Mouse (Mus musculus) thymus, adult 2 months (tissue): Measurements from ENCODE around the gene Noct. TPM values are rescaled to one million over a fixed set of nuclear protein-coding genes. Genes with fewer than 3 reads are reported as not detected.

Experiments
- DNase-seq: peaks from one replicate; pipeline ENCODE4 v3.0.0; 2021
- H3K27ac ChIP-seq: fragments of 200-500 bp; 2 replicates; pipeline ENCODE4 v1.5.1; 2012; ENCODE audit warnings: low read length, control low read depth; ENCODE audit not compliant: control insufficient read depth, insufficient read depth
- H3K27me3 ChIP-seq: fragments of 200-500 bp; 2 replicates; pipeline ENCODE4 v1.6.1; 2012; ENCODE audit warnings: mild to moderate bottlenecking, low read length, moderate library complexity, mixed read lengths; ENCODE audit not compliant: control insufficient read depth, insufficient read depth
- H3K36me3 ChIP-seq: fragments of 200-500 bp; 2 replicates; pipeline ENCODE4 v1.6.1; 2012; ENCODE audit warnings: mild to moderate bottlenecking, low read length, moderate library complexity; ENCODE audit not compliant: control insufficient read depth, insufficient read depth
- H3K4me1 ChIP-seq: fragments of 200-500 bp; replicated peaks from 2 replicates; pipeline ENCODE4 v1.6.1; 2012; ENCODE audit warnings: low read length; ENCODE audit not compliant: control insufficient read depth, insufficient read depth
- H3K4me3 ChIP-seq: fragments of 200-500 bp; 2 replicates; pipeline ENCODE4 v1.5.1; 2012; ENCODE audit warnings: mild to moderate bottlenecking, low read length, control low read depth, moderate library complexity; ENCODE audit not compliant: control insufficient read depth, insufficient read depth
- CTCF ChIP-seq: fragments of 200-500 bp; IDR thresholded peaks from 2 replicates; pipeline ENCODE4 v1.5.1; 2012; ENCODE audit warnings: mild to moderate bottlenecking, control low read depth, low read length, moderate library complexity, borderline replicate concordance; ENCODE audit not compliant: control insufficient read depth, poor library complexity, insufficient read depth; ENCODE audit errors: extremely low read depth
- POLR2A ChIP-seq: fragments of 200-500 bp; IDR thresholded peaks from 2 replicates; pipeline ENCODE4 v1.6.1; 2012; ENCODE audit warnings: mild to moderate bottlenecking, low read length, control low read depth, moderate library complexity; ENCODE audit not compliant: control insufficient read depth, poor library complexity, insufficient read depth; ENCODE audit errors: extremely low read depth
- WGBS: fragments of 180-500 bp; shearing (Covaris S2); methylation state at CpG from one replicate; pipeline ENCODE4 v1.1.7; 2018; 5-methylcytosine and 5-hydroxymethylcytosine counted together
- polyA plus RNA-seq: library from polyadenylated mRNA; depleted of rRNA; stranded (reverse); fragments of >200 nt; gene quantifications from 2 replicates; pipeline ENCODE4 v1.2.3, GENCODE M21; 2012

Gene Noct
- polyA plus RNA-seq, 1 experiment = 30.8 TPM

DNA sequence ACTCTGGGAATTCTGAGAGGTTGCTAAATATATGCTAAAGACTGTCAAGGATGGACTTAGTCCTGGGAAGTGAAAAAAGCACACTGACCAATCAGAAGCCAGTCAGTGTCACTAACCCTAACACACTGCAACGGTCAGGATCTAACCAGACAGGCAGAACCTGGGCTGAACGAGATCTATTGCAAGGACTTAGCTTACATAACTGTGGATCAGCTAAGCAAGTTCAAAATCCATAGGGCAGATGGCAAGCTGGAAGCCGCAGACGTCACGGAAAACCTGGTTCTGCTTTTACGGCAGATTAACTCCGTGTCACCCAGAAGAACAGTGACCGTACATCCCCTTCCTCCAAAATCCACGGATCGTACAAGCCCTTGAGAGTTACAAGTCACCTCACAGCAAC lies 39.5 kb upstream of the Noct start:
- TF ChIP-seq CTCF (no peak), POLR2A (no peak)
- DNase-seq = no peak
- H3K36me3 ChIP-seq = no peaks in the 10 kb centered on the region
- H3K27me3 ChIP-seq = no peaks in the 10 kb centered on the region
- H3K27ac ChIP-seq = no peak overlapping the region
- H3K4me3 ChIP-seq = no peak overlapping the region
- H3K4me1 ChIP-seq = no peaks in the 10 kb centered on the region
- 88% methylated on average over 10 of the region's 10 CpGs for WGBS

DNA sequence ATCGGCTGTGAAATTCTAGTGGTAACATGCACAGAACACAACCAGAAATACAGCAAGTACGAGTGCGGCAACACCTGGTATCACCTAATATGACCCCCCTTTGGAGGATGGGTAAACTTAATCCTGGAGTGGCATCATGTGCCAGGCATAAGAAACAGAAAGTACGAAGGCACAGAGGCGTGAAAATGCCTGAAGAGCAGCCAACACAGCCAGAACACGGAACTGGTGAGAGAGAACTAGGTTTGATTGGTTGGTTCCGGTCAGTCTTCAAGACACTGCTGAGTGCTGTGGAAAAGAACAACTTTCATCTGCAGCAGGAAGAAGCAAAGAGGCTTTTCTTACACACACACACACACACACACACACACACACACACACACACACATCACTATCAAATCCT lies 38.8 kb upstream of the Noct start:
- Histone ChIP-seq H3K27me3 (no peaks in the 10 kb centered on the region), H3K27ac (no peak overlapping the region), H3K4me1 (no peaks in the 10 kb centered on the region), H3K4me3 (no peak overlapping the region), H3K36me3 (no peaks in the 10 kb centered on the region)
- WGBS = 89% methylated on average over 7 of the region's 7 CpGs
- TF ChIP-seq CTCF (no peak), POLR2A (no peak)
- no peak for DNase-seq

- no peaks in the 10 kb centered on the region for H3K4me1 ChIP-seq
- no peak for DNase-seq
- 82% methylated on average over 6 of the region's 6 CpGs for WGBS
- H3K27me3 ChIP-seq = no peaks in the 10 kb centered on the region
- no peak for TF ChIP-seq POLR2A
- no peak for TF ChIP-seq CTCF
- no peak overlapping the region for H3K4me3 ChIP-seq
- no peaks in the 10 kb centered on the region for H3K36me3 ChIP-seq
- H3K27ac ChIP-seq = no peak overlapping the region
These were observed 30.2 kb upstream of the Noct start for GRCm38 (mm10) chr3:51194075-51194474.

- TF ChIP-seq CTCF (no peak), POLR2A (no peak)
- Histone ChIP-seq H3K4me3 (no peak overlapping the region), H3K27me3 (no peaks in the 10 kb centered on the region), H3K36me3 (no peaks in the 10 kb centered on the region), H3K4me1 (no peaks in the 10 kb centered on the region), H3K27ac (no peak overlapping the region)
- DNase-seq = no peak
- 56% methylated on average over 8 of the region's 8 CpGs for WGBS
These were observed 28.9 kb upstream of the Noct start for GRCm38 (mm10) chr3:51195321-51195720.

GRCm38 (mm10) chr3:51195736-51196135 lies 28.5 kb upstream of the Noct start:
- TF ChIP-seq CTCF = no peak
- TF ChIP-seq POLR2A = no peak
- no peak overlapping the region for H3K4me3 ChIP-seq
- no peaks in the 10 kb centered on the region for H3K27me3 ChIP-seq
- 74% methylated on average over 8 of the region's 8 CpGs for WGBS
- H3K27ac ChIP-seq = no peak overlapping the region
- H3K4me1 ChIP-seq = no peaks in the 10 kb centered on the region
- peak; percentile 18 for DNase-seq
- H3K36me3 ChIP-seq = no peaks in the 10 kb centered on the region

DNA sequence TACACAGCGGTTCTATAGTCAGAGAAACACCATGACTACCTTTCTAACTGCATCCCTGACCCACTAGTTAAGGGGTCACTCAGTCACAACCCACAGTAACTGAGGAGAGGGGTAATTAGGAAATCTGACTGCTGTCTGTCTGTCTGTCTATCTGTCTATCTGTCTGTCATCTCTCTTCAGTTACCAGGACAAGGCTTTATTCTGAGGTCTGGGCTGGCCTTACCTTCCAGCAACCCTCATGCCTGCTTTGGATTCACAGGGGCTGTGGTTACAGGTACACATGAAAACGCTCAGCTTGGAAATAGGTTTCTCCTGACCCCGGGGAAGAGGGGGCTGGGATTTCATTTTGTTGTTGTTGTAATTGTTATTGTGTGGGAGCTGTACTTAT lies 27.5 kb upstream of the Noct start:
- no peaks in the 10 kb centered on the region for H3K27me3 ChIP-seq
- TF ChIP-seq POLR2A = no peak
- no peak for TF ChIP-seq CTCF
- H3K4me1 ChIP-seq = no peaks in the 10 kb centered on the region
- WGBS = 77% methylated on average over 3 of the region's 3 CpGs
- no peak overlapping the region; the same call in 1 of the 2 replicates for H3K27ac ChIP-seq
- no peak overlapping the region for H3K4me3 ChIP-seq
- H3K36me3 ChIP-seq = no peaks in the 10 kb centered on the region
- DNase-seq = no peak

DNA sequence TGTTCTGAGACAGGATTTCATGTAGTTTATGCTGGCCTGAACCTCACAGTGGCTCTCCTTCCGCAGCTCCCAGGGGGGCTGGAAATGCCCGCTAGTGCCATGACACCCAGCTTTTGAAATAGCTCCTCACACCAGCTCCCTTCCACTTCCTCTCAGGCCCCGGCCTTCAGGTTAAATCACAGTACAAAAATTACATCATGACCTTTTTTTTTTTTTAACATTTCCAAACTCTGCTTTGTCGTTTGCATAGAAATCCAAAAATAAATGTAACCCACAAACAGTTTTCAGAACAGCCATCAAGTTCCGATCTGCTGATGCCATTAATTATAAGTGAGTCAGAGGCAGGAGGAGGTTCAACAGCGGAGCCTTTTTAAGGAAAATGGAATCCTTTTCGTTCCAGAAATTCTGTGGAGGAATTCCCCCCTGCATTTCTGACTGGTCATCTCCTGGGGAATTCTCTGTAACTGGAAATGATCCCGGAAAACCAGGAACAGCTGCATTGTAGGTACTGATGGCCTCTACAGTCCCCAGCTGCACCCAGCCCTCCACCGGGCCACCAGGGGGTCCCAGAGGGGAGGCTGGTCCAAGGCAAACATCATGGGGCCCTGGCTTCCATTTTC lies 27.0 kb upstream of the Noct start:
- DNase-seq = no peak
- Histone ChIP-seq H3K4me1 (no peaks in the 10 kb centered on the region), H3K4me3 (no peak overlapping the region), H3K36me3 (no peaks in the 10 kb centered on the region), H3K27ac (no peak overlapping the region; the same call in 1 of the 2 replicates), H3K27me3 (no peaks in the 10 kb centered on the region)
- no peak for TF ChIP-seq POLR2A
- TF ChIP-seq CTCF = no peak
- 58% methylated on average over 9 of the region's 9 CpGs for WGBS
